Mouse (Mus musculus): Measurements from ENCODE around the gene Olfr1191-ps1.
"Not testable (repeated sequence)": the region's sequence is repeated elsewhere in the genome, so short reads cannot be mapped to it uniquely, and the experiment has no call there.

Olfr1191-ps1 gene

GRCm38 (mm10) chr2:88640242-88640641, at the start of gene Olfr1191-ps1:
Gene Olfr1191-ps1 (plus strand): TSS chr2:88640542.
- not testable (repeated sequence) for DNase-seq (ENCODE audit: low read depth, low spot score)

- DNase-seq (ENCODE audit: low read depth, low spot score) = no peak
Observed at GRCm38 (mm10) chr2:88648209-88648608, 7.9 kb downstream of the Olfr1191-ps1 start, which contains the start of gene Olfr1192-ps1. Gene Olfr1192-ps1 (plus strand): TSS chr2:88648509.

GRCm38 (mm10) chr2:88675328-88675727, 35.0 kb downstream of the Olfr1191-ps1 start, which contains the start of gene Olfr1193:
Gene Olfr1193 (plus strand): TSS chr2:88675628.
- DNase-seq (ENCODE audit: low read depth, low spot score) = not testable (repeated sequence)

GRCm38 (mm10) chr2:88689087-88689486, 48.7 kb downstream of the Olfr1191-ps1 start, which contains the start of gene Olfr1195:
Gene Olfr1195 (minus strand): TSS chr2:88689187.
- no peak for DNase-seq (ENCODE audit: low read depth, low spot score)

Data from c-Kit-negative CD71-positive TER-119-positive erythroid progenitor cells, embryonic 14.5 days (primary cell).